Mouse (Mus musculus) hindbrain, embryonic 10.5 days (tissue): ENCODE data around the gene Calcoco1. TPM values are rescaled to one million over a fixed set of nuclear protein-coding genes. Genes with fewer than 3 reads are reported as not detected.
"Not testable (repeated sequence)": the region's sequence is repeated elsewhere in the genome, so short reads cannot be mapped to it uniquely, and the experiment has no call there.

ENCODE experiments used
- DNase-seq: peaks from one replicate; pipeline ENCODE4 v3.0.0-alpha.2; 2017; ENCODE audit warnings: low spot score
- H3K27ac ChIP-seq: fragments of 300-500 bp; sonication (generic); 2 replicates; pipeline ENCODE4 v1.5.1; 2016; ENCODE audit warnings: mild to moderate bottlenecking, moderate library complexity
- H3K27me3 ChIP-seq: fragments of 300-500 bp; sonication (generic); 2 replicates; pipeline ENCODE4 v1.6.1; 2016; ENCODE audit warnings: mild to moderate bottlenecking; ENCODE audit not compliant: poor library complexity, insufficient read depth, severe bottlenecking
- H3K36me3 ChIP-seq: fragments of 300-500 bp; sonication (generic); 2 replicates; pipeline ENCODE4 v1.6.1; 2016; ENCODE audit warnings: mild to moderate bottlenecking, moderate library complexity
- H3K4me1 ChIP-seq: fragments of 300-500 bp; sonication (generic); replicated peaks from 2 replicates; pipeline ENCODE4 v1.6.1; 2016; ENCODE audit warnings: mild to moderate bottlenecking
- H3K4me3 ChIP-seq: fragments of 300-500 bp; sonication (generic); 2 replicates; pipeline ENCODE4 v1.5.1; 2016; ENCODE audit warnings: mild to moderate bottlenecking, moderate library complexity
- H3K9me3 ChIP-seq: fragments of 300-500 bp; sonication (generic); 2 replicates; pipeline ENCODE4 v1.6.1; 2016; ENCODE audit warnings: mild to moderate bottlenecking, moderate library complexity
- WGBS: fragments of 180-500 bp; shearing (Covaris S2); methylation state at CpG from one replicate; pipeline ENCODE4 v1.1.7; 2016; 5-methylcytosine and 5-hydroxymethylcytosine counted together
- microRNA counts: library from miRNA; unstranded; fragments of <30 nt; microRNA quantifications from one replicate; lab custom pipeline; 2017
- polyA plus RNA-seq: library from polyadenylated mRNA; unstranded; fragments of >200 nt; fragmentation: Nextera tagmentation; extraction: Ambion mirVana; gene quantifications from 2 replicates; pipeline ENCODE4 v1.2.1, GENCODE M21; 2016

The Calcoco1 gene
- polyA plus RNA-seq, 1 experiment from 2014 or later = 38.5 TPM

- peak overlapping the region; percentile 100 for H3K27ac ChIP-seq
- no peaks in the 10 kb centered on the region for H3K27me3 ChIP-seq
- peak overlapping the region; percentile 88 for H3K4me3 ChIP-seq
- WGBS = 1% methylated on average over 29 of the region's 34 CpGs
- H3K9me3 ChIP-seq = no peaks in the 10 kb centered on the region
- H3K4me1 ChIP-seq = peaks cover 44% of the 10 kb centered on the region
- peaks cover 18% of the 10 kb centered on the region for H3K36me3 ChIP-seq
- DNase-seq = peak; percentile 89
These were observed 50.2 kb downstream of the Calcoco1 start for GRCm38 (mm10) chr15:102671721-102672214.

GRCm38 (mm10) chr15:102670767-102671575 lies 51.0 kb downstream of the Calcoco1 start:
- peak overlapping the region; percentile 88 for H3K4me3 ChIP-seq
- H3K4me1 ChIP-seq = peaks cover 44% of the 10 kb centered on the region
- H3K9me3 ChIP-seq = no peaks in the 10 kb centered on the region
- peak; percentile 99 for DNase-seq
- H3K36me3 ChIP-seq = peaks cover 26% of the 10 kb centered on the region
- no peaks in the 10 kb centered on the region for H3K27me3 ChIP-seq
- H3K27ac ChIP-seq = peak overlapping the region; percentile 100
- under 1% methylated on average over 53 of the region's 53 CpGs for WGBS

- Histone ChIP-seq H3K27me3 (no peaks in the 10 kb centered on the region), H3K9me3 (no peaks in the 10 kb centered on the region), H3K4me1 (peaks cover 44% of the 10 kb centered on the region), H3K36me3 (peaks cover 33% of the 10 kb centered on the region), H3K27ac (peak overlapping the region; percentile 100), H3K4me3 (peak overlapping the region; percentile 88)
- no peak for DNase-seq
- 16% methylated on average over 6 of the region's 6 CpGs for WGBS
These were observed 51.7 kb downstream of the Calcoco1 start for GRCm38 (mm10) chr15:102670281-102670680.

DNA sequence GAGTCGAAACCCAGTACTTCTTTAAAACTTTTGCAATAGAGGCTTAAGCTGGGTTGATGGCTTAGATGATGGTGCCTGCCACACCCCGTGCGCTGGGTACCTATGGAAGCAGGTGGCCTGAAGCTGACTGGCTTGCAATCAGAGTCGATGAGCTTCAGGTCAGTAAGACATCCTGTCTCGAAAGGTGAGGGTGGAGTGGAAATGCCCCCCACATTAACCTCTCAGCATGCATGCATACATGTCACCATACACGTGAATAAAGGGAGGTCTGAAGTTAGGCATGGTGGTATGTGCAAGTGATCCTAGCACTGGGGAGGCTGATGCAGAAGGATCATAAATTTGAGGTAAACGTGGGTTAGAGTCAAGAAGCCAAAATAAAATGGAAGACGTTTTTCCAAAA lies 52.4 kb downstream of the Calcoco1 start:
- WGBS = 91% methylated on average over 8 of the region's 8 CpGs
- Histone ChIP-seq H3K4me3 (peak overlapping the region; percentile 88), H3K36me3 (peaks cover 40% of the 10 kb centered on the region), H3K27me3 (no peaks in the 10 kb centered on the region), H3K27ac (peak overlapping the region; percentile 100), H3K4me1 (peaks cover 44% of the 10 kb centered on the region), H3K9me3 (no peaks in the 10 kb centered on the region)
- no peak for DNase-seq

DNA sequence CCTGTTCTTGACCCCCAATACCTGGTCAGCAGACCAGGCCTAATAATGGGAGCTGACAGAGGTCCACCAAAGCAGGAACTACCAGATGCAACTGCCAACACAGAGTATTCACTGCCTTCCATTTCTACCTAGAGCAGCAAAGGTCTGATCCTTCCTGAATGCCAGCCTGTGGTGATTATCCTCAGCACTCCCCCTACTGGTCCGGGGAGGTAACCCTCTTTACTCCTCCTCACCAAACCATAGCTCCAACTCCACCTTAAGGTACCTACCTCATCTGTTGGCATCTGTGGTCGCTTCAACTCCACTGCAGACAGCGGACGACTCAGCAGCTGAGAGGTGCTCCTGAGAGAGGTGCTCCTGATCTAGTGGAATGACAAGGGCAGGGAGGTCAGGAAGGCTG lies 56.5 kb downstream of the Calcoco1 start:
- peaks cover 12% of the 10 kb centered on the region for H3K4me1 ChIP-seq
- no peak overlapping the region for H3K27ac ChIP-seq

GRCm38 (mm10) chr15:102663825-102664224 lies 58.2 kb downstream of the Calcoco1 start:
- no peak for DNase-seq
- H3K4me1 ChIP-seq = no peaks in the 10 kb centered on the region
- no peak overlapping the region for H3K27ac ChIP-seq
- H3K4me3 ChIP-seq = no peak overlapping the region
- no peaks in the 10 kb centered on the region for H3K27me3 ChIP-seq
- WGBS = 91% methylated on average over 8 of the region's 8 CpGs
- no peaks in the 10 kb centered on the region for H3K9me3 ChIP-seq
- peaks cover 91% of the 10 kb centered on the region for H3K36me3 ChIP-seq

More for the DNA sequence above, 56.5 kb downstream of the Calcoco1 start:
- Histone ChIP-seq H3K4me3 (no peak overlapping the region), H3K9me3 (no peaks in the 10 kb centered on the region), H3K27me3 (no peaks in the 10 kb centered on the region), H3K36me3 (peaks cover 81% of the 10 kb centered on the region)
- WGBS = 54% methylated on average over 4 of the region's 4 CpGs
- peak; percentile 43 for DNase-seq

DNA sequence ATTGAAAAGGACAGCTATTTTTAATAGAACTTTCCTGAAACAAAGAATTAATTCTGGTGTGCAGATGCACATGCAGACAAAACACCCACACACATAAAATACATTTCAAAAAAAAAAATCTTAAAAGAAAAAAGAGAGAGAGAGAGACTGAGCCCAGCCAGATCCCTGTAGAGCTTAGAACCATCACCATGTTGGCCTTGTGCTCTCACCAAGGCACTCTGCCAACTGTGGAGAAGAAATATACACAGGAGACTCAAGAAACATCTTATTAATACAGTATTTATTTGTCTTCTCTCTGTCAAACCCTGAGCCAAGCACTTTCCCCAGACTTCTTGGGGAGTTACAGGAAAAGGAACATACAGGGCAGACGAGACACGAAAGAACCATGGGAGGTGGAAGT lies 59.4 kb downstream of the Calcoco1 start:
- peaks cover 84% of the 10 kb centered on the region for H3K36me3 ChIP-seq
- not testable (repeated sequence) for H3K27ac ChIP-seq, H3K27me3 ChIP-seq, H3K4me3 ChIP-seq, H3K9me3 ChIP-seq, H3K4me1 ChIP-seq, DNase-seq
- WGBS = 100% methylated on average over 1 of the region's 2 CpGs

DNA sequence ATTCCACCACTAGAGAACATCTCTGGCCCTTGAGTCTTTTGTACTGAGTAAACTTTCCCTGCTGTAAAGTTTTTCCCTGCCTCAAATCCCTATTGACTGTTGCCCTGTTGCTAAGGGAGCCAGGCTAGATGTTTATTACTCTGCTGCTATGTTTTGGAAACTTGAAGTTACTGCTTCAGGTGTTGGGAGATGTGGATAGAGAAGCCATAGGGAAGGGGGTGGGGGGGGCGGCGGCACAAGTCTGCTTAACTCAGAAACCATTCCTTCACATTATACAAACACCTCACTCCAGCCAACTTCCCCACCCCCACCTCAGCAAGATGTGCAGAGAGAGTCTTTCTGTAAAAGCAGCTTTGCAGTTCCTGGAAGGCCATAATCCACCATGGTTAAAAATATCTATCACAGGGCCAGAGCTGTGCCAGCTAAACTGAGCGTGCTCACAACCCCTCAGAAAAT lies 64.0 kb downstream of the Calcoco1 start:
- Histone ChIP-seq H3K9me3 (no peaks in the 10 kb centered on the region), H3K27ac (no peak overlapping the region), H3K36me3 (peaks cover 37% of the 10 kb centered on the region), H3K27me3 (no peaks in the 10 kb centered on the region), H3K4me3 (no peak overlapping the region), H3K4me1 (peaks cover 18% of the 10 kb centered on the region; the same call in 1 of the 2 replicates)
- 80% methylated on average over 3 of the region's 3 CpGs for WGBS
- DNase-seq = no peak

MicroRNAs within 50 kb of the gene (microRNA counts, 519-probe panel; counts per million panel counts)
- 1,255 counts per million, percentile 77 among the panel's probes with 10 or more counts for microRNA mmu-miR-688 (lab: Ali Mortazavi, UCI)

Other genes starting within 250 kb of the Calcoco1 start
- gene Gm10337, start 218.5 kb downstream of the Calcoco1 start, polyA plus RNA-seq = 3.9 and 11.3 TPM in 2 replicates
- gene Map3k12, start 205.1 kb downstream of the Calcoco1 start, polyA plus RNA-seq = 27.1 and 35.2 TPM in 2 replicates
- 132 and 135 TPM in 2 replicates for gene Tarbp2, start 204.0 kb downstream of the Calcoco1 start, polyA plus RNA-seq
- gene Npff, start 197.2 kb downstream of the Calcoco1 start, polyA plus RNA-seq = 1.5 and 2.4 TPM in 2 replicates
- not detected in 2 replicates for gene Gm28047, start 97.1 kb downstream of the Calcoco1 start, polyA plus RNA-seq
- gene Atf7, start 96.7 kb downstream of the Calcoco1 start, polyA plus RNA-seq = 17.5 and 20.4 TPM in 2 replicates
- 63.3 and 73.4 TPM in 2 replicates for gene Atp5g2, start 49.8 kb downstream of the Calcoco1 start, polyA plus RNA-seq
- 0.09 and 0.16 TPM in 2 replicates for gene Hoxc13, start 198.9 kb upstream of the Calcoco1 start, polyA plus RNA-seq
- gene Hoxc12, start 214.6 kb upstream of the Calcoco1 start, polyA plus RNA-seq = not detected in 2 replicates
- gene Hoxc11, start 232.2 kb upstream of the Calcoco1 start, polyA plus RNA-seq = not detected in 2 replicates
- not detected in 2 replicates for gene Hoxc10, start 244.6 kb upstream of the Calcoco1 start, polyA plus RNA-seq
- gene Hoxc5, start 245.3 kb upstream of the Calcoco1 start, polyA plus RNA-seq = 0.37 and 10.8 TPM in 2 replicates